Mouse (Mus musculus) kidney, adult 18-20 months (tissue): ENCODE data around the gene Tmem141.

ENCODE experiments used
- DNase-seq: peaks from one replicate; pipeline ENCODE4 v3.0.0; 2021

Gene Tmem141

DNA sequence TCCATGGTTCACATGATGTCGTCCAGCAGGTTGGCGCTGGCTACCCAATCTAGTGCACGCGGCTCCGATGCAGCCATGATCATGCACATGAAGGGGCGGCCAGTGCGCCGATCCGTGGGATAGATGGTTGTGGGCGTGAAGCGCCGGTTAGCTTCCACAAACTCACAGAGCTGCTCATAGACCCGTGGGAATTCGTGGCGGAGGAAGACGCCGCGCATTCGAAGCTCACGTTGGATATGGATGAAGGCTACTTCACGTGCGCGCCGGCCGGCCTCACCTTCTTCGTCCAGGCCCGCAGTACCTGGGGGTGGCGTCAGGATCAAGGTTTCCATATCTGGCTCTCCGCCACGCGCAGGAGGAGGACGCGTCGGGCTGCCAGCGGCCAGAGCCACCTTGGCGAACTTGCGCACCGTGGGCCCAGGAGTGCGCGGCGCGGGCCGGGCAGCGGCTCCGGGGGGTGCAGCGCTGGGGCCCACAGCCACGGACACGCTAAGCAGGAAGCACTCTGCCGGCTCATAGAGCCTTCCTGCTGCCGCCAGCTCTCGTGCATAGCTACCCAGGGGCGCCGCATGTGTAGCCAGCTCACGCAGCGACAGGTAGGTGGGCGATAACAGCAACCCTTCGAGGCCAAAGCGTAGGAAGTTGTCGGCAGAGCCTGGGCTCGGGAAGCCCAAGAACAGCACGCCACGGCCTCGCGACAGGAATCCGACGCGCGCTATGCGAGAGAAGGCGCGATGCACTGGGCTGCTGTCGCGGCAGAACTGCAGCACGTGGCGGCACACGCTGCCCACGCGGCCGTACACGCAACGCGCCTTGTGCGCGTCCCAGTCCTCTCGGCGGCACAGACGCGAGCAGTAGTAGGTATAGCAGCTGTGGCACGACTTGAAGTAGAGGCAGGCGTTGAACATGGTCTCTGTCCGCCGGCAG is 44.6 kb downstream of the Tmem141 start:
- DNase-seq = no peak

- no peak for DNase-seq
These were observed 45.6 kb downstream of the Tmem141 start for GRCm38 (mm10) chr2:25576028-25576850.

GRCm38 (mm10) chr2:25575432-25576027 is 46.3 kb downstream of the Tmem141 start:
- peak; percentile 28 for DNase-seq

- DNase-seq = peak; percentile 99
These were observed 47.0 kb downstream of the Tmem141 start, which contains the start of the genes Mamdc4 and Phpt1 for GRCm38 (mm10) chr2:25574579-25575431. TSS of gene Mamdc4 (minus strand) at chr2:25574845. TSS of gene Phpt1 (minus strand) at chr2:25575224.

DNA sequence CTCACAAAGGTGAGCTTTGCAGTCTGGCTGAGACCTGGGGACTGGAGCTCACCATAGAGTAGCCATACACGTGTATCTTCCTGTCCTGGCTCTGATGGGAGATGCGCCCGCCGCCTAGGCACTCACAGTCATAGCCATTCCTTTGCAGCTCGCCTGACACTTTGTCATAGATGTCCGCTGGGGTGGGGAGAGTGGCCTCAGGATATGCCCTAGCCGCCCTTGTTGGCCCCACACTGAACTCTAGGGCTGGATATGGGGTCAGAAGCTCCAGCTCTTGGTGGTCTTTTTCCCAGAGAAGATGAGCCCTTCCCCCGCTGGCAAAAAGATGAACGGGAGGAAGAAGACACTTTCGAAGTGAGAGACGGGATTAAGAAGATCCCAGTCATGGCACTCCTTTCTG is 47.7 kb downstream of the Tmem141 start:
- no peak for DNase-seq

DNA sequence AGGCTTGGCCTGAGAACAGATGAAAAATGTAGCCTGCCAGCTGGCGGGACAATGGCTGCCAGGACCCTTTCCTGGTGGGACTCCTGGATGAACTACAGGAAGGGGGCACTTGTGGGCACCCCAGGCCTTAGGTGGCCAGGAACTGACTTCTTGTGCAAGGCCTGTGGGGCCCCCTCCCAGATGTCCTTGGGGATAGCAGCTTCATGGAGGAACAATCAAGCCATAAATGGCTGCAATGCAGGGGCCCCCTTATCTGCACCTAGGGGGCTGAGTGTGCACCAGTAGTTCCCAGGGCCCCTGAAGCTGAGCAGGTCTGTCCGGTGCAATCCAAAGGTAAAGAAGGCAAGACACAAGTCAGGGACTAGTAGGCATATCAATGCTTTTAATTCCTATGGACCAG is 48.7 kb downstream of the Tmem141 start:
- DNase-seq = no peak

- no peak for DNase-seq
These were observed 50.6 kb downstream of the Tmem141 start for GRCm38 (mm10) chr2:25571221-25571620.
